Mouse (Mus musculus): ENCODE results near the gene E030018B13Rik. TPM values are rescaled to one million over a fixed set of nuclear protein-coding genes. Genes with fewer than 3 reads are reported as not detected.

Gene E030018B13Rik
- total RNA-seq, 1 experiment from 2014 or later: not detected

DNA sequence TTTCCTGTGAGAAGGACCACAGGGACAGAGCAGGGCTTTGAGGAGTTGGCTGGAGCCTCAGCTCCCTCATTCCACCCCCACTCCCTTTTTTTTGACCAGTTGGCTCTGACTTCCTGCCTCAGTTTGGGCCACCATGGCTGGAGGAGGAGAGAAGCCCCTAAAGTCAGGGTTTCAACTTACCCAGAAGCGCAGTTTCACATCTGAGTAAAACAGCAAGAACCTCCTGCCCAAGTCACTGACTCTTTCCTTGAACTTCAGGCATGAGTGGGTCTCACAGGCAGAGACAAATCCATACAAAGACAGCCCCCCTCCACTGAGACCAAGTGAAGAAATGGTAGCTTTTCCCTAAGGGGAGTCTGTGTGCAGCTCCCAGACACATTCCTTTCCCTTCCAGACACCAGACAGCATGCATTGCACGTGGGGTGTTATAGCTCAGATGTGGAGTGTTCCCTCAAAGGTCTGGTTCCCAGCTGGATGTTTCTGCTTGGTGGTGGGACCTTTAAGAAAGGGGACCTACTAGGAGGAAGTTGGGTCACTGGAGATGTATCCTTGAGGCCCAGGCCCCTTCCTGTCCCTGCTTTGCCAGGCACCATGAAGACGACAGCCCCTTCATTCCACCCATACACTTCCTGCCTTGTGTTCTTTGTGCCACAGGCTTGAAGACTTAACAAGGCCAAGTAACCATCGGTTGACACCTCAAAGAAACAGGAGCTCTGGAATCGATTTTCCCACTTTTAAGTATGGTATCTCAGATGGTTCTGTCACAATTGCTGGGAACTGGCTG, 49.2 kb downstream of the E030018B13Rik start:
- no peak for DNase-seq

DNA sequence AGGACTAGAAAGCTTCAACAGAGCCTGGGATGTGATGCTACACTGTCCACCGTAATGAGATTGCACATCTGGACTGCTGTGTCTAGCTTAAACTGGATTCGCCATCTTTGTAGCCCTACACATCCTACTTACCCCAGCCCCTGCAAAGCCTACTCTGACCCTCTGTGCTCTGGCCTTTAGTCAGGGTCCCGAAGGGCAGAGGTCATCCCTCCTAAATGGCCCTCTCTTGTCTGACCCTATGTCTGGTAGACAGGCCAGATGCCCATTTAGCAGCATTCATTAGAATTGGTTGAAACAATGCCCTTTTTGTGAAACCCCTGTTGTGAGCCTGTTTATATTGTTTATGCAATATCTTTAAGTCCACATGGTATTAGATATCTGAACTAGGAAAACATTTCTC, 53.3 kb downstream of the E030018B13Rik start:
- DNase-seq: no peak

Other genes with a start within 250 kb of the E030018B13Rik start
- 85.8 and 102 TPM in 2 replicates for gene Klf13, start 22.1 kb downstream of the E030018B13Rik start, total RNA-seq (2021)
- 0.90 TPM in 1 of 2 replicates, not detected in the other for gene Trpm1, start 237.0 kb downstream of the E030018B13Rik start, total RNA-seq (2021)